Mouse (Mus musculus) B cell, adult 62 days (primary cell): ENCODE measurements around the gene Paqr9. TPM values are rescaled to one million over a fixed set of nuclear protein-coding genes. Genes with fewer than 3 reads are reported as not detected.

Source experiments
- total RNA-seq: library from RNA; stranded (reverse); gene quantifications from 4 replicates; pipeline ENCODE4 v1.2.4, GENCODE M21; 2023

The Paqr9 gene
- 0.20 to 0.36 TPM (median 0.26 TPM) in 4 replicates for total RNA-seq

DNA sequence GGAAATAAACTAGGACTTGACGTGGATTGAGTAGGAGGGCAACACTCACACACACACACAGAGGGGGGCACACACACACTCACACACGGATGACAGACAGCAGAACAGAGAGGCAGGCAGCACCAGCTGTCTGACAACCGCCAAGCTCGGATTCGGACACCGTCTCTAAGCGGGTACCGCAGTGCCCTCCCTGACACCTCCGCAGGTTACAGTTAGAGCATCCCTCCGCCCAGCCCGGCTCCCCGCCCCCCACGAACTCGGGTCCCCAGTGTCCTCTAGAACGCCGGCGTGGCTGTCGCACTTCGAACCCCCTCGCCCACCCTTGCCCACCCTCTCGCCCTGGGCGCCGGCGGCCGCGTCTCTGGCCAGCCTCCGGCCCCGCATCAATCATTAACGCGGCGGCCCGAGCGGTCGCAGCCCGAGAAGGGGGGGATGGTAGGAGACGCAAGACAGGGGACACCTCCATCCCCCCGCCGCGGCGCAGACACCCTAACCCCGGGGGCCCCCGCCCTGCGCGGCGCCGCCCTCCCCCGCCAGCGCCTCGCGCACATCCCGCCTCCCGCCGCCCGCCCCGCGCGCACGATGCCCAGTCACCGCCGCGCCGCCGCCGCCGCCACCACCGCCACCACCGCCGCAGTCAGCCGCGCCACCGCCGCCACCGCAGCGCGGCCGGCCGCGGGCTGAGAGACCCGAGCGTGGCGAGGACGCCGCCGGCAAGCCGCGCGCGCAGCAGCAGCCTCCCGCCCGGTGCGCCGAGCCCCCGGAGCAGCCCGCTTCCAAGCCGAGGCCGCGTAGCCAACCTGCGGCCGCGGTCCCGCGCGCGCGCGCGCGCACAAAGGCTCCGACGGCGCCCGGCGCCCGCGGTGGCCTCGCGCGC, at the start of gene Paqr9:
TSS of gene Paqr9 (plus strand) at position 599 of the 877 bp plus-strand sequence.

GRCm38 (mm10) chr9:95511472-95512330, 47.8 kb upstream of the Paqr9 start, which contains the start of gene U2surp:
U2surp (minus strand) TSS chr9:95511996.

Other genes starting within 250 kb of the Paqr9 start
- 0.06 TPM in 1 of 4 replicates, not detected in the others for gene Chst2, start 152.9 kb upstream of the Paqr9 start, total RNA-seq
- 101 to 114 TPM (median 108 TPM) in 4 replicates for gene U2surp, start 47.7 kb upstream of the Paqr9 start, total RNA-seq
- 0.35 to 0.66 TPM in 2 of 4 replicates, not detected in the others for gene Pcolce2, start 77.9 kb downstream of the Paqr9 start, total RNA-seq
- 0.77 to 2.6 TPM (median 1.1 TPM) in 3 of 4 replicates, not detected in the other for gene Trpc1, start 190.7 kb downstream of the Paqr9 start, total RNA-seq